Mouse (Mus musculus) kidney, postnatal 10 days (tissue): ENCODE data around the gene Ptprm.

Experiments used
- DNase-seq: peaks from one replicate; pipeline ENCODE4 v3.0.0; 2021; ENCODE audit warnings: mixed read lengths

Ptprm gene

GRCm38 (mm10) chr17:67277124-67277910 lies 76.9 kb downstream of the Ptprm start:
- DNase-seq, result no peak

DNA sequence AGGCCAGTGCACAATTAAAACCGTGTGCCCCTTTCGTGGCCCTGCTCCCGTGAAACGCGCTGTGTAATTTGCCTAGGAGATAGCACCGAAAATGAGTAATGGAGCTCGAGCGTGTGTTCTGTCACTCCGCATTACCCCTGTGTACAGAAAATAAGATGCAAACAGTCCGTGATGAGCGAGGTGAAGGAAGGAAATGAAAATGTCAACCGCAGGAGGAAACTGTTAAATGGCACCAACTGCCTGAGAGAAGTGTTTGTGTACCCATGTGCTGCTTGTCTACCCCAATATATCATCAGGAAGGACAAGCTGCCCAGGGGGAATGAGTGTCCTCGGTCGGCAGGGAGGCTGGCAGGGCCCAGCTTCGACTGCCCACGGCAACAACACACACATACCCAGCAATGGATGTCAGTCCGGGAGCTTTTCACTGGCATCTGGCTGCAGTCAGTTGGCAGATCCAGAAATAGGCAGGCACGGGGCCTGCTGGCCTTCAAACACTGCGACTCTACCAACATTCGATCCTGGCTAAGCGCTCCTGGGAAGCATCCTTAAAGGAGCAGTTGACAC lies 79.6 kb downstream of the Ptprm start:
- DNase-seq, result no peak

DNA sequence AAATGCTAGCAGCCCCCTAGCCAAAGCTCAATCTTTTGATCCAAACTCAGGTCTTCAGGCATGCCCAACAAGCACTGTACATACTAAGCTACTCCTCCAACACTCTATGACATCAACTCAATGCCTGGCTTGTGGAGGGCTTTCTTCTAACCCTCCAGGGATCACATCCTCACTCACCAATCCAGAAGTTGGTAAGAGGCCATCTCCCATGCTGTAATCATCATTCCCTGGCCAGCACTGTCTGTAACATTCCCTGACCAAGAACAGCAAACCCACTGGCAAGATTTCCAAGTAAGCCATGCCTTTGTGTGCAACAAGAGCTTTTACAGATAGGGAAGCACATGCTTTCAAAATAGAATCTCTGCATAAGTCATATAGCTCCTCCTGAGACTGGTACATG lies 81.3 kb downstream of the Ptprm start:
- DNase-seq, result no peak

- DNase-seq, result no peak
Measured at GRCm38 (mm10) chr17:67268475-67269080, 85.7 kb downstream of the Ptprm start.

- DNase-seq, result no peak
Measured at GRCm38 (mm10) chr17:67266270-67266669, 88.0 kb downstream of the Ptprm start.

DNA sequence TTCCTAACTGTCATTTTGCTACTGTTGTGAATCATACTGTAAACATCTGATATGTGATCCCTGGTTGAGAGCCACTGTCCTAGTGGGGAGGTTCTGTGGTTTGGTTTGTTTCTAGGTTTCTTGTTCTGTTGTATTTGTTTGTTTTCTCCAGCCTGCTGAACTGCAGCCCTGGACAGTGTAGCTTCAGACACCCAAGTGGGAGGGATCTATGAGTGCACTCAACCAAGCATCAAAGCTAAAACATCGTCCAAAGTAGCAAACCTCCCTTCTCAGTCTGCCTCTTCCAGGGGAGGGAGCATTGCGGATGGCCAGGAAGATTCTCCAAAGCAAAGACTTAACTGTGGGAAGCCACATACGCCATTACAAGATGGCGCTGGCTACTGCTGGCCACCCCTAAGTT lies 88.7 kb downstream of the Ptprm start:
- no peak for DNase-seq

GRCm38 (mm10) chr17:67264716-67265115 lies 89.5 kb downstream of the Ptprm start:
- DNase-seq, result no peak

- DNase-seq, result no peak
Measured at GRCm38 (mm10) chr17:67263024-67263423, 91.2 kb downstream of the Ptprm start.

DNA sequence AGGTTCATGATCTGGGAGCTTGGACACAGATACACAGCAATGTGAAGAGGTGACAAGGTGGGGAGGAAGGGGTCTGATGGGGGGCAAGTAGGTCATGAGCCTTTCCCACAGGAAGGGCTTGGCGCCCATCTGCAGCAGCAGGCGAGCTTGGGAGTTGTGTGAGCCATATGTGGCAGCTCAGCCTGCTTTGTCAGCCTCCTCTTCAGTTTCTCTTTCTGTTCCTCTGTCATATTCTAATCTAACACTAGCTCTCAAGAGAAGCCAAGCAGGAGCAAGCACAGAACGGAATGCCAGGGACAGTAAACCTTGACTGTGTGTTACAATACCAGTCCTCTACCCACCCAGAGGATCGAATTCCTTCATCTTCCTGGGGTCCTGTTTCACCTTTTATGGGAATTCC lies 94.2 kb downstream of the Ptprm start:
- no peak for DNase-seq

DNA sequence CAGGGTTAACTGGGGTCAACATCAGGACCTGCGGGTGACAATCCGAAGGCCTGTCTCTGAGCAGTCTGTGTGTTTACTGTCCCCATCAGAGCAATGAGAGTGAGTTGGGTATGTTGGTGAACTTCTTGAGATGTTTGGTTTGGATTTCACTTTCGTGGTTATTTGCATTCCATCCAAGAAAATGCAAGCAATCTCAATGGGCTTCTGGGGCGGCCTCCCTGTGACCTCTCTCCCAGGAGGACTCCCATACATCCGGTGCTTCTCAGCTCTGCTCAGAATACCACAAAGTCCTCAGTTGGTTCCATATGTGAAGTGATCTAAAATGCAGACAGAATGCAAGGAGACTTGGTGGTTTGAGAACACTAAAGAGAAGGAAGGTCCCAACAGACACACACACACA lies 96.5 kb downstream of the Ptprm start:
- DNase-seq, result no peak

DNA sequence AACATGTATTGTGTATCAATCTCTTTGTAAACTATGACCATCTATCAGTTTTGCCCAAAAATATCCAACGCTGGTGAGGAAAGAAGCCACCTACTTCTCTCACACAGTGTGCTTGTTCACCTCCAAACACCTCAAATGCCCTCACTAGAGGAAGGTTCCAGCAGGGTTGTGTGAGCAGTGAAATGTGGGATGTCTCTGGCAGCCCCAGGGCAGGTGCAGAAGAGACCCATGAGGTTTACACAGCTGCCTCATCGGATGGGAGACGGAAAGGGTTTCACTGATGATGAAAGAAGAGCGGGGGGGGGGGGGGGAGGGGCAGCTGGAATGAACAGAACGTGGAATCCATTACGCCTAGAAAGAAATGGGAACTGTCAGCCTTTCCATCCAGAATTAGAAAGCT lies 98.1 kb downstream of the Ptprm start:
- no peak for DNase-seq

DNA sequence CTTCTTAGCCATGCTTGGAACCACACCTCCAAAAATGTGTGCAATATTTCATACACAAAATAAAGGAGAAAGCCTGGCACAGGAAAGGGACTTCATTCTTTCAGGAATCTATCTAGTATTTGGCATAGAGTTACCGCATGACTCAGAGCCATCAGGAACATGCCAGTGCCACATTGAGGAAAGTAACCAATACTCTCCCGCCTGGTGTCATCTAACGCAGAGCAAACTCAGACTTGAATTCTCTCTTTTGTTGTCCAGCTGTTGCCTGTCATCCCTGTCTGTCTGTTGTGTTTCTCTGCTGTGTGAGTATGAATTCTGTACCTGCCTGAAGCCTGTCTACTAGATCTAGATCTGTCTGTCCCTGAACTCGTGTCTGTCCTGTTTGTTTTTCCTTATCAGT lies 100.8 kb downstream of the Ptprm start:
- DNase-seq, result no peak

DNA sequence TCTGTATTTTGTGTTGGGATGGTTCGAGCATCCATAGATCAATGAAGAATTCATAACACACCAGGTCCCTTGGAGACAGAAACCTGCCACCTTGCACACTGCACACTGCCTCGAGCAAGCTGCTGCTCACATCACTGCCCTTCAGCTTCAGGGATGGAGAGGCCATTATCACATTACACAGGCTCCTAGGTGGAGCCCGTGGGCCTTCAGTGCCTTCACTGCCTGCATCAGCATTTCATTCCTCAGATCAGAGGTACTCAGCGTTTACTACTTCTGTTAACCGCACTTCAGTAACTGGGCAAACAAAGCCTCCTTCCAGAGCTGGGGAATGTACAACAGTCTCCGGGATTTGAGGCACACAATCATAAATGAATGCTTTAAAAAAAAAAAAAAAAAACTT lies 101.3 kb downstream of the Ptprm start:
- DNase-seq, result no peak

- no peak for DNase-seq
Measured at GRCm38 (mm10) chr17:67245273-67245875, 108.9 kb downstream of the Ptprm start.

DNA sequence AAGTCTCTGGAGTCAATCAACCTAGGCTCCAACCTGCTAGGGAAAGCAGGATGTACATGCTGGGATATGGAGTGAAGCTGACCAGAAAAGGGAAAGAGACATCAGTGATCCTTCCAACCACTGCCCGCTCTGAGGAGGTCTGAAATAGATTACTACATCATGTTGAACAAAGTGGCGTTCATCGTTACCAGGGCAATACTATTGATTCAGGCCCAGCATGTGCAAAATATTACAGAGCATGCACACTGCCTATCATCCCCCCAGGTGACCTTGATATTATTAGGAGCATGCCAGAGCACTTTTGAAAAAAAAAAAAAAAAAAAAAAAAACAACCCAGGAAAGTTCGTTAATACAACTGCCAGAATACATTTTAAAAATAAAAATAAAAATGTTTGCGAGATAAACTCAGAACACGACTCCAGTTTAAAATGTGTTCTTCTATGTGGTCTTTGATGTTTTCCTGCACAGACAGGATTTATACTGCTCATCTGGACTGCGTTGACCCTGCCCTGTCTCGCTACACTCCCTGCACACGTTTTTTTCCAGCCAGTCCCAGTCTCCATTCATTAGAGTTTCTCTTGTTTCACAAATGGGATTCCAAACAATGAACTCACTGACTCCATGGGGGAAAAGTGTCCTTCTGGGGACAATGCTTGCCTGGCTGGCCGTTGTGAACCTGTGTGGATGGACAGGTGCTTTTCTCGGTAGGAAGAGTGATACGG lies 111.3 kb downstream of the Ptprm start:
- no peak for DNase-seq

DNA sequence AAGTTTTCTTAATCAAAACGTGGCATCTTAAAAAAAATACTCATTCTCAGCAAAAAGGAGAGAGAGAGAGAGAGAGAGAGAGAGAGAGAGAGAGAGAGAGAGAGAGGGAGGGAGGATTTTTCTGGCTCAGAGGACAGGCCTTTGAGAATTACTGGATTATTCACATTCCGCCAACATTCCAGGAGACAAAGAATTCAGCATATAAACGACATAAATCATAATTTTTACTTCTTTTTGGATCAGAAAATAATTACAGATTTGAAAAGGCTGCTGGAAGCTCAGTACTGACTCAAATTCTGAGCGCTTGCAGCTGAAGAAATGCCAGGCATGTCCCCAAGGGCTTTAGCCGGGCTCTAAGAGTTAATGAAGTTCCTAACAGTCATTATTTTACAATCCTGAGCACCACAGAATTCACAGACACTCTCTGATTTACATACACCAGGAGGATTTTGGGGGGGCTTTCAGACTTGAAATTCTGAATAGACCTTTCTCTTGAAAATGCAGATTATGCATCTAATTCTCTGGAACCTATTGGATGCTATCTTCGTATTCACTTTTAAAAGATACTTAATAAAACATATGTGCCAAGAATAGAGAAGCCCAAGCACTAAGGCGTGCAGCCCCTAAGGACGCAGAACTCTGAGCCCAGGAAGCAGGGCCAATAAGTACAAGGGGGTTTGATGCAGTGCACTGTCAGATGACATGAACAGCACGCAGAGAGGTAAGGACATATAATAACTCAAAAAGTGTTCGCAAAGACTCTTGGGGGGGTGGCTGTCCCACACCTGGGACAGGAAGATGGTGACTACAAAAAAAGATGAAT lies 112.1 kb downstream of the Ptprm start:
- peak; percentile 55 for DNase-seq

GRCm38 (mm10) chr17:67238866-67239265 lies 115.4 kb downstream of the Ptprm start:
- no peak for DNase-seq

GRCm38 (mm10) chr17:67237407-67237806 lies 116.8 kb downstream of the Ptprm start:
- DNase-seq, result no peak

DNA sequence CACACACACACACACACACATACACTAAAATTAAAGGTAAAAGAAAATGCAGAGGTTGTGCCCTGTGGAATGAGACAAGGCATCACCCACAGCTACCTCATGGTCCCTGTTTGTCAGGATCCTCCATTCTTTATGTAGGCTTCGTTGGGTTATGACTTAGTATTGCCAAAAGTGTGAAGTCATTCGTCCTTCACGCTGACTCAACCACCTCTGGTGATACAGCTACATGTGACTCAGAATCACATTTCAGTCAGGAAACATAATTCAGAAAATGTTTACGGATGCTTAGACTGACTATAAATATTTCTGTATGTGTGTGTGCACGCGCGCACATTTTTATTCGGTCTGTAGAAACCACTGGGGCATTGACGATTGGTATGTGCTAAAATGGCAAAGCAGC lies 121.2 kb downstream of the Ptprm start:
- DNase-seq, result no peak

- no peak for DNase-seq
Measured at GRCm38 (mm10) chr17:67226991-67227390, 127.3 kb downstream of the Ptprm start.

- no peak for DNase-seq
Measured at GRCm38 (mm10) chr17:67215326-67215725, 138.9 kb downstream of the Ptprm start.

DNA sequence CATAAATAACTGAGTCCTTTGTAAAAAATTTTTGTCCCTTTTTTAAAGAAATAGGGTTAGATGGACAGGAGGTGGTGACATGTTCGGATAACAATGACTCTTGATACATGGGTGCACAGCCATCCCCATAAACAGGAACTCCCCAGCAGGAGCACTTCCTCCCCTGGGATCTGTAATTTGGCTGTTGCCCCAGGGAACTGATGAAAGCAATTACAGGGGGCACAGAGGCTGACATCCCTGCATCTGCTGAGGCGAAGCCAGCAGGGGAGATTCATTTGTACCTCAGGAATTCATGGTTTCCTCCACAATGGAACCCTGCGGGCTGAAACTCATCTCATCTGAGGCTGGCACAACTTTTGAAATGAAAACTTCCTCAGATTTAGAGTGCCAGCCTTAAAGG lies 140.5 kb downstream of the Ptprm start:
- DNase-seq, result peak; percentile 62
